Mouse (Mus musculus) bone marrow macrophage, adult 2 months (primary cell): ENCODE measurements around the gene Ube2j2.

Experiments
- CTCF ChIP-seq: IDR thresholded peaks from 2 replicates; pipeline ENCODE4 v1.5.1; 2012; ENCODE audit warnings: low read depth, mild to moderate bottlenecking, low read length, moderate library complexity
- POLR2A ChIP-seq: IDR thresholded peaks from 2 replicates; pipeline ENCODE4 v1.6.1; 2012; ENCODE audit warnings: mild to moderate bottlenecking, low read depth, low read length, borderline replicate concordance

GRCm38 (mm10) chr4:155905634-155906033 is 38.0 kb upstream of the Ube2j2 start:
- TF ChIP-seq CTCF (no peak), POLR2A (no peak)
